Mouse (Mus musculus) kidney, embryonic 14.5 days (tissue): Measurements from ENCODE around the gene Cd86. TPM values are rescaled to one million over a fixed set of nuclear protein-coding genes. Genes with fewer than 3 reads are reported as not detected.

Experiments
- ATAC-seq: fragments of 200-750 bp; cut with Nextera tagmentation; 2 replicates; pipeline ENCODE4 v1.8.0; 2017; ENCODE audit warnings: moderate number of reproducible peaks, mild to moderate bottlenecking, moderate TSS enrichment, moderate library complexity; ENCODE audit not compliant: low FRiP score, low TSS enrichment
- H3K27ac ChIP-seq: fragments of 300-500 bp; sonication (generic); 2 replicates; pipeline ENCODE4 v1.5.1; 2014; ENCODE audit warnings: low read depth, mild to moderate bottlenecking, low read length, moderate library complexity, mixed read lengths
- H3K27me3 ChIP-seq: fragments of 300-500 bp; sonication (generic); 2 replicates; pipeline ENCODE4 v1.6.1; 2014; ENCODE audit warnings: mild to moderate bottlenecking, low read length; ENCODE audit not compliant: control insufficient read depth, insufficient read depth
- H3K36me3 ChIP-seq: fragments of 300-500 bp; sonication (generic); 2 replicates; pipeline ENCODE4 v1.6.1; 2014; ENCODE audit warnings: low read length, mixed read lengths; ENCODE audit not compliant: control insufficient read depth, insufficient read depth
- H3K4me1 ChIP-seq: fragments of 300-500 bp; sonication (generic); 2 replicates; pipeline ENCODE4 v1.6.1; 2014; ENCODE audit warnings: low read length, mixed read lengths; ENCODE audit not compliant: control insufficient read depth, insufficient read depth
- H3K4me2 ChIP-seq: fragments of 300-500 bp; sonication (generic); replicated peaks from 2 replicates; pipeline ENCODE4 v1.6.1; 2014; ENCODE audit warnings: low read depth, mild to moderate bottlenecking, low read length
- H3K4me3 ChIP-seq: fragments of 300-500 bp; sonication (generic); 2 replicates; pipeline ENCODE4 v1.5.1; 2014; ENCODE audit warnings: mild to moderate bottlenecking, low read length
- H3K9ac ChIP-seq: fragments of 300-500 bp; sonication (generic); 2 replicates; pipeline ENCODE4 v1.6.1; 2014; ENCODE audit warnings: low read depth, mild to moderate bottlenecking, low read length, moderate library complexity
- H3K9me3 ChIP-seq: fragments of 300-500 bp; sonication (generic); 2 replicates; pipeline ENCODE4 v1.6.1; 2016; ENCODE audit warnings: low read length; ENCODE audit not compliant: control insufficient read depth
- WGBS: fragments of 180-500 bp; shearing (Covaris S2); extraction: QIAGEN DNeasy Blood & Tissue Kit; methylation state at CpG from one replicate; pipeline ENCODE4 v1.1.7; 2014; 5-methylcytosine and 5-hydroxymethylcytosine counted together
- polyA plus RNA-seq: library from polyadenylated mRNA; unstranded; fragments of >200 nt; fragmentation: Nextera tagmentation; extraction: Ambion mirVana; gene quantifications from 2 replicates; pipeline ENCODE4 v1.2.1, GENCODE M21; 2014

The Cd86 gene
- polyA plus RNA-seq, 1 experiment from 2014 or later: 1.2 TPM

DNA sequence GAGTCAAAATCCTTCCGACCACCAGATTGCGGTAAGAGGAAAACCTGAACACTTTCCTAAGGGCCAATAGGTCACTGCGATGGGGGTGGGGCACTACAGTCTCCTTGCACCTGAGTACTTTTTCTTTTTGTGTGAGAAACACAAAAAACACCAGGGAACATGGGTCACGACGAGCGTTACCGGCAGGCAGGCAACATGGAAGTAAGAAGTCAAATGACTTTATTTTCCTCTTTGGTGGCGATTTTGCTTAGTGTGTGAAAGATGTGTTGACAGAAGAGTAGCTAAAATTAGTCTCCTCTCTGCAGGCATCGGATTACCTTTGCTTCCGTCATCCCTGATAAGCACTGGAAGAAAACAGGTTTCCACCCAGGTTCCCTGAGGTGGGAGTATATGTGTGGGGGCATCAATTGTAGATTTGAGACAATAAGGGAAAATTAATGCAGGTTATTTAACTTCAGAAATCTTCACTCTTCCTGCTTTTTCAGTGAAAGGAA, 110.2 kb downstream of the Cd86 start:
- WGBS: 74% methylated on average over 10 of the region's 10 CpGs
- no peaks in the 10 kb centered on the region for H3K27me3 ChIP-seq

More for the DNA sequence above, 110.2 kb downstream of the Cd86 start:
- Histone ChIP-seq H3K27ac (no peak overlapping the region), H3K4me3 (no peak overlapping the region), H3K9me3 (peaks cover 6% of the 10 kb centered on the region; the same call in 1 of the 2 replicates), H3K4me1 (no peaks in the 10 kb centered on the region), H3K4me2 (no peak overlapping the region), H3K9ac (no peak overlapping the region), H3K36me3 (no peaks in the 10 kb centered on the region)
- ATAC-seq: no peak

Other genes with a start within 250 kb of the Cd86 start
- gene Stfa3, start 210.7 kb downstream of the Cd86 start, polyA plus RNA-seq: not detected in 2 replicates
- 0.34 and 0.39 TPM in 2 replicates for gene Casr, start 103.9 kb downstream of the Cd86 start, polyA plus RNA-seq
- 2.7 and 4.6 TPM in 2 replicates for gene Ildr1, start 27.9 kb upstream of the Cd86 start, polyA plus RNA-seq
- 5.5 and 12.3 TPM in 2 replicates for gene Slc15a2, start 118.9 kb upstream of the Cd86 start, polyA plus RNA-seq
- 40.0 and 45.5 TPM in 2 replicates for gene Iqcb1, start 162.3 kb upstream of the Cd86 start, polyA plus RNA-seq
- 6.0 and 7.6 TPM in 2 replicates for gene Eaf2, start 208.9 kb upstream of the Cd86 start, polyA plus RNA-seq
- 104 and 116 TPM in 2 replicates for gene Golgb1, start 209.1 kb upstream of the Cd86 start, polyA plus RNA-seq